Mouse (Mus musculus) heart, adult 8-10 months (tissue): Measurements from ENCODE around the gene Pou6f1. TPM values are rescaled to one million over a fixed set of nuclear protein-coding genes. Genes with fewer than 3 reads are reported as not detected.
"Not testable (repeated sequence)": the region's sequence is repeated elsewhere in the genome, so short reads cannot be mapped to it uniquely, and the experiment has no call there.

ENCODE experiments used
- DNase-seq: peaks from one replicate; pipeline ENCODE4 v3.0.0; 2022; ENCODE audit warnings: low spot score
- total RNA-seq, 4 experiments: library from RNA; stranded (reverse); gene quantifications; 2 replicates each; pipeline ENCODE4 v1.2.4; 2022

Gene Pou6f1
- 10 to 100 TPM; 11.1 to 17.3 (median 13.8) TPM for total RNA-seq

GRCm38 (mm10) chr15:100599276-100600046 is at the start of gene Pou6f1:
Gene Pou6f1 (minus strand): TSS chr15:100599984.
- DNase-seq, result peak; percentile 48

GRCm38 (mm10) chr15:100646161-100646560 is 46.4 kb upstream of the Pou6f1 start:
- no peak for DNase-seq

GRCm38 (mm10) chr15:100642451-100642850 is 42.7 kb upstream of the Pou6f1 start:
- no peak for DNase-seq

- no peak for DNase-seq
Observed at GRCm38 (mm10) chr15:100641226-100641810, 41.5 kb upstream of the Pou6f1 start.

GRCm38 (mm10) chr15:100639972-100640750 is 40.4 kb upstream of the Pou6f1 start:
- DNase-seq, result no peak

GRCm38 (mm10) chr15:100637661-100638060 is 37.9 kb upstream of the Pou6f1 start:
- DNase-seq, result peak; percentile 62

GRCm38 (mm10) chr15:100636700-100637501 is 37.1 kb upstream of the Pou6f1 start, which contains the start of gene Smagp:
Gene Smagp (minus strand): TSS chr15:100636940.
- no peak for DNase-seq

GRCm38 (mm10) chr15:100635851-100636645 is 36.3 kb upstream of the Pou6f1 start:
- DNase-seq, result no peak

- no peak for DNase-seq
Observed at GRCm38 (mm10) chr15:100635239-100635638, 35.5 kb upstream of the Pou6f1 start.

- no peak for DNase-seq
Observed at GRCm38 (mm10) chr15:100633341-100633740, 33.6 kb upstream of the Pou6f1 start.

GRCm38 (mm10) chr15:100632323-100632722 is 32.5 kb upstream of the Pou6f1 start:
- no peak for DNase-seq

GRCm38 (mm10) chr15:100631454-100632170 is 31.8 kb upstream of the Pou6f1 start:
- DNase-seq, result no peak

GRCm38 (mm10) chr15:100630126-100630525 is 30.3 kb upstream of the Pou6f1 start:
- no peak for DNase-seq

- DNase-seq, result no peak
Observed at GRCm38 (mm10) chr15:100628797-100629196, 29.0 kb upstream of the Pou6f1 start.

GRCm38 (mm10) chr15:100627774-100628370 is 28.1 kb upstream of the Pou6f1 start:
- no peak for DNase-seq

GRCm38 (mm10) chr15:100627287-100627686 is 27.5 kb upstream of the Pou6f1 start:
- DNase-seq, result no peak

GRCm38 (mm10) chr15:100624435-100624834 is 24.7 kb upstream of the Pou6f1 start:
- DNase-seq, result no peak

- DNase-seq, result no peak
Observed at GRCm38 (mm10) chr15:100623754-100624153, 24.0 kb upstream of the Pou6f1 start.

- DNase-seq, result no peak
Observed at GRCm38 (mm10) chr15:100622164-100622563, 22.4 kb upstream of the Pou6f1 start.

GRCm38 (mm10) chr15:100621671-100622070 is 21.9 kb upstream of the Pou6f1 start:
- DNase-seq, result not testable (repeated sequence)
